ENCODE assay signal across 14 mouse cellular contexts in the genomic region with DNA sequence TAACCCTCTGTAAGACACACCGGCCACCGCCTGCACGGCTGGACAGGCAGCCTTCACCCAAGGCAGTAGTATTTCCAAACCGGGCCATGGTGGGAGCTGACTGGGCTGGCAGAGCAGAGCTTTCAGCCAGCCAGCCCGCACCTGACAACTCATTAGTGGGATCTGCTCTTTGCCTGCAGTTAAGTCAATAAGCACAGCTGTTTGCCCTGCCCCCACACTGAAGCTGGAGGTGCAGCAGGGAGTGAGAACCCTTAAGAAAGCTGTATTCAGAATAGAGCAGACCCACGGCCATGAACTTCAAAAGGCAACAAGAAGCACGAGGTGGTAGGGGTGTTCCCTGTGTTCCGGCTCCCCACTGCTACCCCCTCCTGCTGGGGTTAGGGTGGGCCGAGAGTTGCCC. TPM values are rescaled to one million over a fixed set of nuclear protein-coding genes. Genes with fewer than 3 reads are reported as not detected.
DNase-seq lines count a peak whose midpoint lies in the region; ATAC-seq and TF ChIP-seq lines count a peak whose summit lies in the region.
"Had no signal": no experiment of that assay in that cellular context is flagged by ENCODE, and none has a peak within 500 bp of the region (broad histone marks: within the 10 kb centered on the region; RNA-seq: fewer than 3 reads in every experiment).

No protein-coding gene starts in this region.

- H3K4me2 ChIP-seq in hindbrain, embryonic 11.5 days (replicated peaks; ENCODE audit: low read depth, low read length), result no peak overlapping the region
- H3K4me2 ChIP-seq in limb, embryonic 13.5 days (replicated peaks), result peak overlapping the region; percentile 14; the same call in 1 of the 2 replicates
- peak overlapping the region; percentile 5; the same call in 1 of the 2 replicates for H3K4me2 ChIP-seq in neural tube, embryonic 15.5 days
- H3K4me2 ChIP-seq: stomach, embryonic 15.5 days had no signal

- H3K9me3 ChIP-seq in hindbrain, embryonic 10.5 days, result no peaks in the 10 kb centered on the region
- H3K9me3 ChIP-seq in hindbrain, embryonic 11.5 days (ENCODE audit: control insufficient read depth, low read length), result no peaks in the 10 kb centered on the region
- no peaks in the 10 kb centered on the region for H3K9me3 ChIP-seq in limb, embryonic 13.5 days
- no peaks in the 10 kb centered on the region for H3K9me3 ChIP-seq in neural tube, embryonic 15.5 days (replicated peaks)
- H3K9me3 ChIP-seq: stomach, embryonic 15.5 days had no signal

- no peak overlapping the region for H3K4me3 ChIP-seq in hindbrain, embryonic 10.5 days
- H3K4me3 ChIP-seq in hindbrain, embryonic 11.5 days (ENCODE audit: low read depth, low read length), result no peak overlapping the region
- H3K4me3 ChIP-seq in limb, embryonic 13.5 days, result no peak overlapping the region
- H3K4me3 ChIP-seq in neural tube, embryonic 15.5 days (replicated peaks), result no peak overlapping the region
- H3K4me3 ChIP-seq: stomach, embryonic 15.5 days had no signal

- H3K27me3 ChIP-seq in hindbrain, embryonic 10.5 days (ENCODE audit: insufficient read depth, poor library complexity, severe bottlenecking), result peaks cover 10% of the 10 kb centered on the region; the same call in 1 of the 2 replicates
- no peaks in the 10 kb centered on the region for H3K27me3 ChIP-seq in hindbrain, embryonic 11.5 days (ENCODE audit: control insufficient read depth, insufficient read depth, low read length)
- no peaks in the 10 kb centered on the region for H3K27me3 ChIP-seq in limb, embryonic 13.5 days
- H3K27me3 ChIP-seq in neural tube, embryonic 15.5 days (replicated peaks), result 0 out of 2 replicates have a peak, but pooled peaks cover 6% of the 10 kb centered on the region
- H3K27me3 ChIP-seq: CH12.LX; stomach, embryonic 15.5 days had no signal

- H3K9ac ChIP-seq in hindbrain, embryonic 11.5 days (ENCODE audit: low read depth, low read length), result no peak overlapping the region
- peak overlapping the region; percentile 45 for H3K9ac ChIP-seq in limb, embryonic 13.5 days
- H3K9ac ChIP-seq in neural tube, embryonic 15.5 days (replicated peaks), result 0 out of 2 replicates have a peak overlapping the region, but pooled peaks have one; percentile 18
- H3K9ac ChIP-seq: stomach, embryonic 15.5 days had no signal

- WGBS in hindbrain, embryonic 10.5 days, result 54% methylated on average over 9 of the region's 9 CpGs
- 53% methylated on average over 9 of the region's 9 CpGs for WGBS in hindbrain, embryonic 11.5 days
- 41% methylated on average over 9 of the region's 9 CpGs for WGBS in limb, embryonic 13.5 days
- WGBS in neural tube, embryonic 15.5 days, result 47% methylated on average over 9 of the region's 9 CpGs

- TF ChIP-seq CTCF in brain, embryonic 14.5 days (IDR thresholded peaks at IDR 0.05; ENCODE audit: borderline replicate concordance, extremely low read depth, insufficient read depth, insufficient read length), result no peak

- TF ChIP-seq POLR2A in brain, embryonic 14.5 days (IDR thresholded peaks at IDR 0.05; ENCODE audit: borderline replicate concordance, extremely low read depth, insufficient read depth, insufficient read length, poor library complexity, severe bottlenecking), result no peak

- 0 out of 2 replicates have a peak overlapping the region, but pooled peaks have one; percentile 31 for H3K27ac ChIP-seq in hindbrain, embryonic 10.5 days
- H3K27ac ChIP-seq in hindbrain, embryonic 11.5 days (ENCODE audit: low read depth, low read length), result no peak overlapping the region
- no peak overlapping the region for H3K27ac ChIP-seq in limb, embryonic 13.5 days
- 0 out of 2 replicates have a peak overlapping the region, but pooled peaks have one; percentile 23 for H3K27ac ChIP-seq in neural tube, embryonic 15.5 days (replicated peaks)
- H3K27ac ChIP-seq: stomach, embryonic 15.5 days had no signal

- intact Hi-C loops in heart, postnatal 25 days (cut with DNase I), result loop anchor here (5.0 kb wide), 1 partner anchor 72 kb away; a partner anchor contains a TSS

- no peak for ATAC-seq in hindbrain, embryonic 11.5 days (ENCODE audit: low FRiP score)
- no peak for ATAC-seq in limb, embryonic 13.5 days (ENCODE audit: low FRiP score, low read depth)
- ATAC-seq in neural tube, embryonic 15.5 days (ENCODE audit: low FRiP score), result no peak

- peaks cover 69% of the 10 kb centered on the region for H3K4me1 ChIP-seq in hindbrain, embryonic 10.5 days (replicated peaks)
- H3K4me1 ChIP-seq in hindbrain, embryonic 11.5 days (replicated peaks; ENCODE audit: control insufficient read depth, insufficient read depth, low read length), result peaks cover 4% of the 10 kb centered on the region
- peaks cover 78% of the 10 kb centered on the region for H3K4me1 ChIP-seq in limb, embryonic 13.5 days
- H3K4me1 ChIP-seq in neural tube, embryonic 15.5 days, result peaks cover 80% of the 10 kb centered on the region

- H3K36me3 ChIP-seq in hindbrain, embryonic 10.5 days, result peaks cover 29% of the 10 kb centered on the region; the same call in 1 of the 2 replicates
- no peaks in the 10 kb centered on the region for H3K36me3 ChIP-seq in hindbrain, embryonic 11.5 days (ENCODE audit: control insufficient read depth, insufficient read depth, low read length)
- peaks cover 14% of the 10 kb centered on the region for H3K36me3 ChIP-seq in limb, embryonic 13.5 days
- no peaks in the 10 kb centered on the region for H3K36me3 ChIP-seq in neural tube, embryonic 15.5 days

- no peak for DNase-seq in hindbrain, embryonic 10.5 days (ENCODE audit: low spot score)
- DNase-seq in hindbrain, embryonic 11.5 days (ENCODE audit: low spot score), result no peak
- peak; percentile 70 for DNase-seq in brain, embryonic 14.5 days (ENCODE audit: low read depth)
- no peak for DNase-seq in c-Kit-positive CD71-positive TER-119-positive erythroid progenitor cells, embryonic 14.5 days (ENCODE audit: low spot score)
- no peak for DNase-seq in right cerebral cortex, postnatal 10 days (ENCODE audit: low spot score in 2 of 2)
- no peak for DNase-seq in heart, postnatal 25 days (ENCODE audit: low spot score)
- DNase-seq: layer of hippocampus, postnatal 36 days; lung, postnatal 4 days had no signal

RNA-seq across cellular contexts. Expression of a gene that starts 3.5 kb away (rescaled TPM):
- polyA plus RNA-seq in hindbrain, embryonic 10.5 days (2016; fragmentation: Nextera tagmentation; extraction: Ambion mirVana), result 395 and 442 TPM in 2 replicates
- 326 and 345 TPM in 2 replicates for polyA plus RNA-seq in hindbrain, embryonic 11.5 days (2014; fragmentation: Nextera tagmentation; extraction: Ambion mirVana)
- polyA plus RNA-seq in brain, embryonic 14.5 days (2012; rRNA removed), result 242 and 333 TPM in 2 replicates
- 329 and 338 TPM in 2 replicates for polyA plus RNA-seq in limb, embryonic 13.5 days (2015; fragmentation: Nextera tagmentation; extraction: Ambion mirVana)
- polyA plus RNA-seq in neural tube, embryonic 15.5 days (2015; fragmentation: Nextera tagmentation; extraction: Ambion mirVana), result 349 and 390 TPM in 2 replicates
- total RNA-seq in heart, postnatal 25 days (2021), result 100 to 1,000 TPM; 323 to 335 TPM

RNA-seq across cellular contexts. Expression of a gene that starts 37.3 kb away (rescaled TPM):
- 0.06 and 0.31 TPM in 2 replicates for polyA plus RNA-seq in hindbrain, embryonic 10.5 days (2016; fragmentation: Nextera tagmentation; extraction: Ambion mirVana)
- polyA plus RNA-seq in hindbrain, embryonic 11.5 days (2014; fragmentation: Nextera tagmentation; extraction: Ambion mirVana), result 0.23 and 0.49 TPM in 2 replicates
- 0.29 and 0.33 TPM in 2 replicates for polyA plus RNA-seq in brain, embryonic 14.5 days (2012; rRNA removed)
- polyA plus RNA-seq in limb, embryonic 13.5 days (2015; fragmentation: Nextera tagmentation; extraction: Ambion mirVana), result 0.38 and 0.55 TPM in 2 replicates
- 0.23 and 0.40 TPM in 2 replicates for polyA plus RNA-seq in neural tube, embryonic 15.5 days (2015; fragmentation: Nextera tagmentation; extraction: Ambion mirVana)
- 1 to 10 TPM; 8.6 to 9.4 TPM for total RNA-seq in heart, postnatal 25 days (2021)
- total RNA-seq: granulocyte monocyte progenitor cell, adult 5-6 weeks had no signal
- polyA plus RNA-seq: intestine, embryonic 14.5 days had no signal

Comparison
In these comparisons a context has a peak if more than half of its experiments do, and no peak if none do; other contexts are left out.
1. H3K27ac ChIP-seq: peak in hindbrain, embryonic 10.5 days (single experiment) and neural tube, embryonic 15.5 days (single experiment); none in hindbrain, embryonic 11.5 days (single experiment) and limb, embryonic 13.5 days (single experiment).